Comparison of ENCODE assay signal across 26 mouse cellular contexts in the genomic region with DNA sequence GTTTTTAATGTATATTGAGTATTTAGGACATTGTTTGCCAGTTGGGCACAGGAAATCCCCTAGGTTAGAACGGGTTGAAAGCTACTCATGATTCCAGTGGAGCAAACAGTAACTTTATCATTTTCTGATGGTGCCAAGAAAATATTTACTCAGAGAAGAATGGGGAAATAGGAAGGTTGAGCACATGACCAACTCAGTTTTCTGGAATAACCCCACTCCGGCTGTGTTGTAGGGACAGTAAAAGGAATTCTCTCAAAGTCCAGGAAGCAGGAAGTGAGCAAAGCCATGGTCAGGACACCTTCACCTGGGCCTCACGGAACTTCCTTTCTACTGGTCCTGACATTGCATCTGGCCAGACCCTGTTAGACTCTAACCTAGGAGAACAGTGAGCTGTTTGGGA.
DNase-seq lines count a peak whose midpoint lies in the region; ATAC-seq lines count a peak whose summit lies in the region.
"Had no signal": no experiment of that assay in that cellular context is flagged by ENCODE, and none has a peak within 500 bp of the region (broad histone marks: within the 10 kb centered on the region; RNA-seq: fewer than 3 reads in every experiment).

No protein-coding gene starts in this region.

- H3K4me2 ChIP-seq in heart, embryonic 16.5 days (ENCODE audit: low read depth, low read length), result no peak overlapping the region
- no peak overlapping the region for H3K4me2 ChIP-seq in hindbrain, embryonic 15.5 days
- H3K4me2 ChIP-seq in stomach, embryonic 14.5 days (replicated peaks; ENCODE audit: low read depth, low read length), result no peak overlapping the region
- H3K4me2 ChIP-seq in stomach, embryonic 15.5 days, result no peak overlapping the region
- H3K4me2 ChIP-seq: forebrain, embryonic 12.5 days; forebrain, embryonic 15.5 days; hindbrain, embryonic 13.5 days; intestine, embryonic 15.5 days had no signal

- no peak for ATAC-seq in heart, embryonic 16.5 days (replicated peaks; ENCODE audit: extremely low read depth, insufficient read depth, low FRiP score)
- no peak for ATAC-seq in hindbrain, embryonic 15.5 days (ENCODE audit: low FRiP score, low read depth)
- peak; percentile 24; the same call in 1 of the 2 replicates for ATAC-seq in stomach, embryonic 14.5 days (ENCODE audit: insufficient number of reproducible peaks, insufficient read depth, low FRiP score, low read depth)
- ATAC-seq in stomach, embryonic 15.5 days (ENCODE audit: insufficient read depth, low FRiP score, low read depth), result no peak
- ATAC-seq: CD4-positive, CD25-positive, alpha-beta regulatory T cell, adult 4 months; forebrain, embryonic 15.5 days; intestine, embryonic 15.5 days had no signal

- no peak for DNase-seq in heart, postnatal 10 days
- DNase-seq in hindbrain, embryonic 10.5 days (ENCODE audit: low spot score), result no peak
- no peak for DNase-seq in adrenal gland, adult (ENCODE audit: inconsistent age in 2 of 2, low spot score in 1 of 2)
- no peak for DNase-seq in thymus, postnatal 0 days (ENCODE audit: low spot score)
- DNase-seq: adrenal gland, adult 8-10 months; adrenal gland, postnatal 25 days; cerebellum, adult 11-12 months; cerebellum, adult 8-10 months; cerebellum, postnatal 10 days; cerebellum, postnatal 36 days; embryo, embryonic 11 days; gastrocnemius, postnatal 25 days; heart, adult 18-20 months had no signal

- no peak overlapping the region for H3K9ac ChIP-seq in heart, embryonic 16.5 days (ENCODE audit: low read length)
- no peak overlapping the region for H3K9ac ChIP-seq in hindbrain, embryonic 15.5 days
- H3K9ac ChIP-seq in stomach, embryonic 14.5 days (replicated peaks; ENCODE audit: low read depth, low read length), result no peak overlapping the region
- H3K9ac ChIP-seq in stomach, embryonic 15.5 days, result no peak overlapping the region
- H3K9ac ChIP-seq: embryonic facial prominence, embryonic 13.5 days; forebrain, embryonic 12.5 days; forebrain, embryonic 15.5 days; hindbrain, embryonic 13.5 days; intestine, embryonic 15.5 days had no signal

- H3K27me3 ChIP-seq in heart, embryonic 16.5 days (ENCODE audit: control insufficient read depth, insufficient read depth, low read length), result no peaks in the 10 kb centered on the region
- no peaks in the 10 kb centered on the region for H3K27me3 ChIP-seq in hindbrain, embryonic 15.5 days
- H3K27me3 ChIP-seq in hindbrain, embryonic 10.5 days (ENCODE audit: insufficient read depth, poor library complexity, severe bottlenecking), result no peaks in the 10 kb centered on the region
- H3K27me3 ChIP-seq in stomach, embryonic 14.5 days (ENCODE audit: control insufficient read depth, insufficient read depth, low read length), result no peaks in the 10 kb centered on the region
- H3K27me3 ChIP-seq in stomach, embryonic 15.5 days (replicated peaks), result no peaks in the 10 kb centered on the region
- H3K27me3 ChIP-seq: embryonic facial prominence, embryonic 13.5 days; forebrain, embryonic 12.5 days; forebrain, embryonic 15.5 days; hindbrain, embryonic 13.5 days; intestine, embryonic 15.5 days had no signal

- no peak overlapping the region for H3K4me3 ChIP-seq in heart, embryonic 16.5 days (ENCODE audit: low read length)
- no peak overlapping the region for H3K4me3 ChIP-seq in hindbrain, embryonic 15.5 days
- H3K4me3 ChIP-seq in hindbrain, embryonic 10.5 days, result no peak overlapping the region
- no peak overlapping the region for H3K4me3 ChIP-seq in stomach, embryonic 14.5 days (ENCODE audit: low read depth, low read length)
- no peak overlapping the region for H3K4me3 ChIP-seq in stomach, embryonic 15.5 days (replicated peaks)
- H3K4me3 ChIP-seq: embryonic facial prominence, embryonic 10.5 days; embryonic facial prominence, embryonic 13.5 days; erythroblast, embryonic 14.5 days; forebrain, embryonic 12.5 days; forebrain, embryonic 15.5 days; heart, embryonic 10.5 days; hindbrain, embryonic 13.5 days; intestine, embryonic 15.5 days had no signal

- no peaks in the 10 kb centered on the region for H3K9me3 ChIP-seq in heart, embryonic 16.5 days (replicated peaks; ENCODE audit: control insufficient read depth, low read length)
- H3K9me3 ChIP-seq in hindbrain, embryonic 15.5 days, result no peaks in the 10 kb centered on the region
- H3K9me3 ChIP-seq in hindbrain, embryonic 10.5 days, result no peaks in the 10 kb centered on the region
- no peaks in the 10 kb centered on the region for H3K9me3 ChIP-seq in stomach, embryonic 14.5 days (ENCODE audit: control insufficient read depth, low read depth, low read length)
- no peaks in the 10 kb centered on the region for H3K9me3 ChIP-seq in stomach, embryonic 15.5 days
- H3K9me3 ChIP-seq: embryonic facial prominence, embryonic 10.5 days; embryonic facial prominence, embryonic 13.5 days; forebrain, embryonic 12.5 days; forebrain, embryonic 15.5 days; heart, embryonic 10.5 days; hindbrain, embryonic 13.5 days; intestine, embryonic 15.5 days had no signal

- intact Hi-C loops in heart, postnatal 10 days (cut with DNase I), result no loop called here

- H3K36me3 ChIP-seq in heart, embryonic 16.5 days (ENCODE audit: control insufficient read depth, insufficient read depth), result no peaks in the 10 kb centered on the region
- no peaks in the 10 kb centered on the region for H3K36me3 ChIP-seq in hindbrain, embryonic 15.5 days
- no peaks in the 10 kb centered on the region for H3K36me3 ChIP-seq in hindbrain, embryonic 10.5 days
- no peaks in the 10 kb centered on the region for H3K36me3 ChIP-seq in stomach, embryonic 14.5 days (ENCODE audit: control insufficient read depth, insufficient read depth, low read length)
- no peaks in the 10 kb centered on the region for H3K36me3 ChIP-seq in stomach, embryonic 15.5 days
- H3K36me3 ChIP-seq: embryonic facial prominence, embryonic 10.5 days; embryonic facial prominence, embryonic 13.5 days; forebrain, embryonic 12.5 days; forebrain, embryonic 15.5 days; heart, embryonic 10.5 days; hindbrain, embryonic 13.5 days; intestine, embryonic 15.5 days had no signal

- 62% methylated on average over 3 of the region's 3 CpGs for WGBS in heart, embryonic 16.5 days
- WGBS in hindbrain, embryonic 15.5 days, result 87% methylated on average over 3 of the region's 3 CpGs
- 84% methylated on average over 3 of the region's 3 CpGs for WGBS in hindbrain, embryonic 10.5 days
- 74% methylated on average over 3 of the region's 3 CpGs for WGBS in stomach, embryonic 14.5 days
- WGBS in stomach, embryonic 15.5 days, result 68% methylated on average over 3 of the region's 3 CpGs

- H3K27ac ChIP-seq in heart, embryonic 16.5 days (ENCODE audit: low read length), result peak overlapping the region; percentile 63
- peak overlapping the region; percentile 34; the same call in 1 of the 2 replicates for H3K27ac ChIP-seq in hindbrain, embryonic 15.5 days (replicated peaks)
- H3K27ac ChIP-seq in hindbrain, embryonic 10.5 days, result no peak overlapping the region
- no peak overlapping the region for H3K27ac ChIP-seq in stomach, embryonic 14.5 days (ENCODE audit: low read length)
- 0 out of 2 replicates have a peak overlapping the region, but pooled peaks have one; percentile 6 for H3K27ac ChIP-seq in stomach, embryonic 15.5 days
- H3K27ac ChIP-seq: embryonic facial prominence, embryonic 10.5 days; embryonic facial prominence, embryonic 13.5 days; forebrain, embryonic 12.5 days; forebrain, embryonic 15.5 days; heart, embryonic 10.5 days; hindbrain, embryonic 13.5 days; intestine, embryonic 15.5 days had no signal

- H3K4me1 ChIP-seq in heart, embryonic 16.5 days (ENCODE audit: control insufficient read depth, insufficient read depth, low read length), result peaks cover 24% of the 10 kb centered on the region
- peaks cover 6% of the 10 kb centered on the region; the same call in 1 of the 2 replicates for H3K4me1 ChIP-seq in hindbrain, embryonic 15.5 days (replicated peaks)
- 0 out of 2 replicates have a peak, but pooled peaks cover 3% of the 10 kb centered on the region for H3K4me1 ChIP-seq in hindbrain, embryonic 10.5 days (replicated peaks)
- 0 out of 2 replicates have a peak, but pooled peaks cover 3% of the 10 kb centered on the region for H3K4me1 ChIP-seq in stomach, embryonic 14.5 days (ENCODE audit: control insufficient read depth, insufficient read depth, low read length)
- H3K4me1 ChIP-seq in stomach, embryonic 15.5 days, result no peaks in the 10 kb centered on the region
- H3K4me1 ChIP-seq: intestine, embryonic 15.5 days had no signal

Comparison
In these comparisons a context has a peak if more than half of its experiments do, and no peak if none do; other contexts are left out.
1. H3K27ac ChIP-seq: peak in heart, embryonic 16.5 days (single experiment), hindbrain, embryonic 15.5 days (single experiment) and stomach, embryonic 15.5 days (single experiment); none in hindbrain, embryonic 10.5 days (single experiment) and stomach, embryonic 14.5 days (single experiment).